Mouse (Mus musculus) heart, embryonic 14.5 days (tissue): ENCODE data around the gene Pknox2. TPM values are rescaled to one million over a fixed set of nuclear protein-coding genes. Genes with fewer than 3 reads are reported as not detected.
A peak's percentile ranks its signal among the peaks of the same experiment; 100 is the strongest.

Experiments used
- ATAC-seq: fragments of 200-750 bp; cut with Nextera tagmentation; 2 replicates; pipeline ENCODE4 v1.8.0; 2017; ENCODE audit warnings: low read depth, moderate TSS enrichment; ENCODE audit not compliant: insufficient number of reproducible peaks, insufficient read depth, low FRiP score
- H3K27ac ChIP-seq, 2 experiments: fragments of 200-500 bp in 1 of 2; fragments of 300-500 bp in 1 of 2; sonication (generic) in 1 of 2; replicated peaks in 1 of 2; 2 replicates each; pipeline ENCODE4 v1.5.1; 2012 to 2014; ENCODE audit warnings: low read depth in 2 of 2, low read length in 2 of 2, control low read depth in 1 of 2, mild to moderate bottlenecking in 1 of 2, mixed read lengths in 1 of 2; ENCODE audit not compliant: control insufficient read depth in 1 of 2, insufficient read depth in 1 of 2
- H3K27me3 ChIP-seq: fragments of 300-500 bp; sonication (generic); 2 replicates; pipeline ENCODE4 v1.6.1; 2014; ENCODE audit warnings: mild to moderate bottlenecking, low read length, control low read depth; ENCODE audit not compliant: control insufficient read depth, insufficient read depth
- H3K36me3 ChIP-seq: fragments of 300-500 bp; sonication (generic); 2 replicates; pipeline ENCODE4 v1.6.1; 2014; ENCODE audit warnings: mild to moderate bottlenecking, control low read depth, low read length, mixed read lengths; ENCODE audit not compliant: control insufficient read depth, insufficient read depth
- H3K4me1 ChIP-seq, 2 experiments: fragments of 200-500 bp in 1 of 2; fragments of 300-500 bp in 1 of 2; sonication (generic) in 1 of 2; 2 replicates each; pipeline ENCODE4 v1.6.1; 2012 to 2014; ENCODE audit warnings: low read length in 2 of 2, control low read depth in 1 of 2, mixed read lengths in 1 of 2; ENCODE audit not compliant: control insufficient read depth in 2 of 2, insufficient read depth in 2 of 2
- H3K4me2 ChIP-seq: fragments of 300-500 bp; sonication (generic); 2 replicates; pipeline ENCODE4 v1.6.1; 2014; ENCODE audit warnings: mild to moderate bottlenecking, low read length
- H3K4me3 ChIP-seq, 2 experiments: fragments of 200-500 bp in 1 of 2; fragments of 300-500 bp in 1 of 2; sonication (generic) in 1 of 2; 2 replicates each; pipeline ENCODE4 v1.5.1; 2012 to 2014; ENCODE audit warnings: low read length in 2 of 2, mild to moderate bottlenecking in 2 of 2, control low read depth in 1 of 2, low read depth in 1 of 2, moderate library complexity in 1 of 2; ENCODE audit not compliant: control insufficient read depth in 1 of 2, insufficient read depth in 1 of 2
- H3K9ac ChIP-seq: fragments of 300-500 bp; sonication (generic); 2 replicates; pipeline ENCODE4 v1.6.1; 2014; ENCODE audit warnings: mild to moderate bottlenecking, low read length
- H3K9me3 ChIP-seq: fragments of 300-500 bp; sonication (generic); 2 replicates; pipeline ENCODE4 v1.6.1; 2016; ENCODE audit warnings: low read length, control low read depth; ENCODE audit not compliant: control insufficient read depth
- WGBS: fragments of 180-500 bp; shearing (Covaris S2); extraction: QIAGEN DNeasy Blood & Tissue Kit; methylation state at CpG from one replicate; pipeline ENCODE4 v1.1.7; 2014; 5-methylcytosine and 5-hydroxymethylcytosine counted together
- polyA plus RNA-seq: library from polyadenylated mRNA; unstranded; fragments of >200 nt; fragmentation: Nextera tagmentation; extraction: Ambion mirVana; gene quantifications from 2 replicates; pipeline ENCODE4 v1.2.1, GENCODE M21; 2014

The Pknox2 gene
- 2.4 and 3.6 TPM in 2 replicates for polyA plus RNA-seq

- Histone ChIP-seq H3K4me3 (peak within 1 kb of the TSS; percentile 70 to 83), H3K27me3 (0 out of 2 replicates have a peak, but pooled peaks cover 4% of the 10 kb centered on the region), H3K4me1 (peaks cover 7 to 14% of the 10 kb centered on the region in 2 experiments), H3K4me2 (peak within 1 kb of the TSS; percentile 98), H3K27ac (peak within 1 kb of the TSS; percentile 89 to 93), H3K36me3 (no peaks in the 10 kb centered on the region), H3K9me3 (no peaks in the 10 kb centered on the region), H3K9ac (peak within 1 kb of the TSS; percentile 87)
- ATAC-seq = peak; percentile 76
- 2% methylated on average over 7 of the region's 13 CpGs for WGBS
These were observed at the start of gene Pknox2 for GRCm38 (mm10) chr9:37147359-37147685. TSS of gene Pknox2 (minus strand) at chr9:37147407.

GRCm38 (mm10) chr9:37188024-37188423, 40.8 kb upstream of the Pknox2 start:
- no peak for ATAC-seq

GRCm38 (mm10) chr9:37187407-37187806, 40.2 kb upstream of the Pknox2 start:
- ATAC-seq = no peak
- WGBS = 86% methylated on average over 5 of the region's 5 CpGs
- no peak overlapping the region for H3K9ac ChIP-seq
- no peak overlapping the region for H3K4me3 ChIP-seq
- no peak overlapping the region for H3K4me2 ChIP-seq
- 0 out of 4 replicates have a peak, but pooled peaks cover 0 to 3% of the 10 kb centered on the region in 2 experiments for H3K4me1 ChIP-seq
- H3K9me3 ChIP-seq = no peaks in the 10 kb centered on the region
- H3K36me3 ChIP-seq = no peaks in the 10 kb centered on the region
- no peak overlapping the region for H3K27ac ChIP-seq
- H3K27me3 ChIP-seq = no peaks in the 10 kb centered on the region

More at GRCm38 (mm10) chr9:37188024-37188423, 40.8 kb upstream of the Pknox2 start:
- 0 out of 4 replicates have a peak, but pooled peaks cover 0 to 3% of the 10 kb centered on the region in 2 experiments for H3K4me1 ChIP-seq
- no peak overlapping the region for H3K4me3 ChIP-seq
- H3K4me2 ChIP-seq = no peak overlapping the region
- no peaks in the 10 kb centered on the region for H3K9me3 ChIP-seq
- H3K9ac ChIP-seq = no peak overlapping the region
- no peaks in the 10 kb centered on the region for H3K36me3 ChIP-seq
- 73% methylated on average over 3 of the region's 3 CpGs for WGBS
- H3K27ac ChIP-seq = no peak overlapping the region
- no peaks in the 10 kb centered on the region for H3K27me3 ChIP-seq

GRCm38 (mm10) chr9:37183176-37183575, 36.0 kb upstream of the Pknox2 start:
- H3K9ac ChIP-seq = no peak overlapping the region
- no peaks in the 10 kb centered on the region for H3K9me3 ChIP-seq
- ATAC-seq = no peak
- WGBS = 45% methylated on average over 2 of the region's 2 CpGs
- no peak overlapping the region for H3K4me3 ChIP-seq
- no peaks in the 10 kb centered on the region for H3K36me3 ChIP-seq
- H3K4me2 ChIP-seq = no peak overlapping the region
- H3K4me1 ChIP-seq = 0 out of 4 replicates have a peak, but pooled peaks cover 3% of the 10 kb centered on the region in 2 experiments
- H3K27me3 ChIP-seq = no peaks in the 10 kb centered on the region
- no peak overlapping the region for H3K27ac ChIP-seq

GRCm38 (mm10) chr9:37181596-37181995, 34.4 kb upstream of the Pknox2 start:
- Histone ChIP-seq H3K9me3 (no peaks in the 10 kb centered on the region), H3K27me3 (no peaks in the 10 kb centered on the region), H3K27ac (no peak overlapping the region), H3K4me2 (no peak overlapping the region), H3K4me3 (no peak overlapping the region), H3K9ac (no peak overlapping the region), H3K4me1 (0 out of 4 replicates have a peak, but pooled peaks cover 3% of the 10 kb centered on the region in 2 experiments), H3K36me3 (no peaks in the 10 kb centered on the region)
- WGBS = 82% methylated on average over 5 of the region's 5 CpGs
- ATAC-seq = no peak

GRCm38 (mm10) chr9:37179596-37179995, 32.4 kb upstream of the Pknox2 start:
- H3K4me1 ChIP-seq = peaks cover 3 to 9% of the 10 kb centered on the region in 2 experiments; a peak in 1 of 4 replicates
- no peak overlapping the region for H3K9ac ChIP-seq
- ATAC-seq = no peak
- no peaks in the 10 kb centered on the region for H3K36me3 ChIP-seq
- 84% methylated on average over 4 of the region's 4 CpGs for WGBS
- H3K27ac ChIP-seq = no peak overlapping the region
- no peaks in the 10 kb centered on the region for H3K9me3 ChIP-seq
- no peaks in the 10 kb centered on the region for H3K27me3 ChIP-seq
- H3K4me3 ChIP-seq = no peak overlapping the region
- H3K4me2 ChIP-seq = no peak overlapping the region

- Histone ChIP-seq H3K9ac (no peak overlapping the region), H3K4me3 (no peak overlapping the region), H3K4me2 (no peak overlapping the region), H3K27ac (no peak overlapping the region), H3K27me3 (no peaks in the 10 kb centered on the region), H3K4me1 (peaks cover 3 to 9% of the 10 kb centered on the region in 2 experiments; a peak in 2 of 4 replicates), H3K9me3 (no peaks in the 10 kb centered on the region), H3K36me3 (no peaks in the 10 kb centered on the region)
- ATAC-seq = 0 out of 2 replicates have a peak, but pooled peaks have one; percentile 13
- 50% methylated on average over 4 of the region's 4 CpGs for WGBS
These were observed 31.7 kb upstream of the Pknox2 start for GRCm38 (mm10) chr9:37178911-37179310.

GRCm38 (mm10) chr9:37177551-37177950, 30.3 kb upstream of the Pknox2 start:
- no peak for ATAC-seq
- Histone ChIP-seq H3K27ac (no peak overlapping the region), H3K4me1 (peaks cover 3 to 8% of the 10 kb centered on the region in 2 experiments; a peak in 2 of 4 replicates), H3K27me3 (no peaks in the 10 kb centered on the region), H3K36me3 (no peaks in the 10 kb centered on the region), H3K9ac (no peak overlapping the region), H3K4me3 (no peak overlapping the region), H3K9me3 (no peaks in the 10 kb centered on the region), H3K4me2 (no peak overlapping the region)
- WGBS = 61% methylated on average over 8 of the region's 8 CpGs
